Mouse (Mus musculus): ENCODE data around the gene Gm5416. TPM values are rescaled to one million over a fixed set of nuclear protein-coding genes. Genes with fewer than 3 reads are reported as not detected.

Gm5416 gene
- polyA plus RNA-seq (2015; fragmentation: Nextera tagmentation; extraction: Ambion mirVana): 2.9 and 6.2 TPM in 2 replicates

GRCm38 (mm10) chr16:36209967-36210453 is at the start of gene Gm5416:
TSS of gene Gm5416 (plus strand) at chr16:36210403.

GRCm38 (mm10) chr16:36183912-36184311 is 26.3 kb upstream of the Gm5416 start, which contains the start of gene Gm5483:
TSS of gene Gm5483 (plus strand) at chr16:36184212.

GRCm38 (mm10) chr16:36221168-36221567 is 11.0 kb downstream of the Gm5416 start, which contains the start of gene 2010005H15Rik:
TSS of gene 2010005H15Rik (plus strand) at chr16:36221468.

Other genes starting within 250 kb of the Gm5416 start
- 13.0 and 19.4 TPM in 2 replicates for gene Kpna1, start 231.7 kb upstream of the Gm5416 start, polyA plus RNA-seq (2015; fragmentation: Nextera tagmentation; extraction: Ambion mirVana)
- 5.3 and 5.7 TPM in 2 replicates for gene Wdr5b, start 169.2 kb upstream of the Gm5416 start, polyA plus RNA-seq (2015; fragmentation: Nextera tagmentation; extraction: Ambion mirVana)
- 407 and 445 TPM in 2 replicates for gene Fam162a, start 138.8 kb upstream of the Gm5416 start, polyA plus RNA-seq (2015; fragmentation: Nextera tagmentation; extraction: Ambion mirVana)
- 97.1 and 117 TPM in 2 replicates for gene Ccdc58, start 138.7 kb upstream of the Gm5416 start, polyA plus RNA-seq (2015; fragmentation: Nextera tagmentation; extraction: Ambion mirVana)
- 1.3 TPM in 1 of 2 replicates, not detected in the other for gene Csta1, start 79.2 kb upstream of the Gm5416 start, polyA plus RNA-seq (2015; fragmentation: Nextera tagmentation; extraction: Ambion mirVana)
- 15.1 and 21.6 TPM in 2 replicates for gene Stfa2l1, start 53.6 kb upstream of the Gm5416 start, polyA plus RNA-seq (2015; fragmentation: Nextera tagmentation; extraction: Ambion mirVana)
- 40.0 and 104 TPM in 2 replicates for gene Gm5483, start 26.2 kb upstream of the Gm5416 start, polyA plus RNA-seq (2015; fragmentation: Nextera tagmentation; extraction: Ambion mirVana)
- gene 2010005H15Rik, start 11.1 kb downstream of the Gm5416 start, polyA plus RNA-seq (2015; fragmentation: Nextera tagmentation; extraction: Ambion mirVana): 24.4 and 62.6 TPM in 2 replicates
- gene Stfa1, start 66.5 kb downstream of the Gm5416 start, polyA plus RNA-seq (2015; fragmentation: Nextera tagmentation; extraction: Ambion mirVana): 92.8 and 206 TPM in 2 replicates
- not detected in 2 replicates for gene BC117090, start 123.9 kb downstream of the Gm5416 start, polyA plus RNA-seq (2015; fragmentation: Nextera tagmentation; extraction: Ambion mirVana)
- 67.3 and 152 TPM in 2 replicates for gene BC100530, start 157.3 kb downstream of the Gm5416 start, polyA plus RNA-seq (2015; fragmentation: Nextera tagmentation; extraction: Ambion mirVana)
- gene Stfa2, start 198.1 kb downstream of the Gm5416 start, polyA plus RNA-seq (2015; fragmentation: Nextera tagmentation; extraction: Ambion mirVana): 9.9 and 21.7 TPM in 2 replicates
- gene Stfa3, start 245.0 kb downstream of the Gm5416 start, polyA plus RNA-seq (2015; fragmentation: Nextera tagmentation; extraction: Ambion mirVana): 11.8 and 36.4 TPM in 2 replicates

Measured in adrenal gland, postnatal 0 days (tissue).